Mouse (Mus musculus): ENCODE results near the gene Xpa. TPM values are rescaled to one million over a fixed set of nuclear protein-coding genes. Genes with fewer than 3 reads are reported as not detected.
A peak's percentile ranks its signal among the peaks of the same experiment; 100 is the strongest.

Xpa gene
- polyA plus RNA-seq, 1 experiment: 20.1 TPM

GRCm38 (mm10) chr4:46138287-46139222 is 57.6 kb downstream of the Xpa start, which contains the start of the genes Ncbp1 and Tstd2:
Gene Ncbp1, plus strand, starts transcription at chr4:46138613.
Gene Tstd2, minus strand, starts transcription at chr4:46138694.
- Histone ChIP-seq H3K4me1 (ENCODE audit: control insufficient read depth, insufficient read depth, low read length) (no peaks in the 10 kb centered on the region), H3K4me3 (ENCODE audit: low read depth, low read length) (peak within 1 kb of the TSS; percentile 99), H3K9ac (ENCODE audit: low read depth, poor library complexity, severe bottlenecking) (peak within 1 kb of the TSS; percentile 90), H3K27me3 (ENCODE audit: control insufficient read depth, insufficient read depth, low read length, poor library complexity, severe bottlenecking) (no peaks in the 10 kb centered on the region), H3K36me3 (ENCODE audit: control insufficient read depth, insufficient read depth, low read length, poor library complexity, severe bottlenecking) (peaks cover 12% of the 10 kb centered on the region), H3K27ac (ENCODE audit: insufficient read depth, low read length) (peak within 1 kb of the TSS; percentile 48; the same call in 1 of the 2 replicates), H3K9me3 (replicated peaks; ENCODE audit: control insufficient read depth, insufficient read depth, low read length, poor library complexity, severe bottlenecking) (no peaks in the 10 kb centered on the region)
- TF ChIP-seq POLR2A (IDR thresholded peaks at IDR 0.05; ENCODE audit: insufficient read depth, low read length) (peak; percentile 50), EP300 (IDR thresholded peaks at IDR 0.05; ENCODE audit: insufficient read depth, low read depth, low read length) (no peak)

DNA sequence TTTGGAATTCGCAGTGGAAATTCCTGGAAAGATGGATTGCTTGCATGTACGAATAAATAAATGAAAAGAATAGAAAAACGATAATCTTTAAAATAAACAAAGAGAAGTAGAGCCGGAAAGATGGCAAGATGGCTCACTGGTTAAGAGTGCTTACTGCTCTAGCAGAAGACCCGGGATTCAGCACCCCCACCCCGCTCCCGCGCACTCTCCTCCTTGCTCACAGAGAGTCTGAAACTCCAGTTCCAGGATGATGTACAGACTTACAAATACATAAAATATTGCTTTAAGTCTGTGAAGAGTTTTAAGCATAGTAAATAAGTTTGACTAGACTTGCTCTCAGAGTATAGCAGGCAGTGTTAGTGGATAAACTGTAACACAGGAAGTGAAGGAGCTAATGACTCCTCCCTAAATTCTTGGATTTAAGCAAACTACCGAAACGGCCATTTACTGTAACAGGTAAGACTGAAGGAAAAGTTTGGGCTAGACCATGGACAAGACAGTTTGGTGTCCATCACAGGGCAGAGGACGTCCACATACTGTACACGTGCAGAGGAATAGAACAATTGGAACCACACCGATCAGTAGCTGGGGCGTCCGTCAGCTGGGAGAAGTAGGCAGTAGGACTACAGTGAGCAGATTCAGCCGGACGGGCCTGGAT is 58.4 kb downstream of the Xpa start:
- peak overlapping the region; percentile 90 for H3K9ac ChIP-seq (ENCODE audit: low read depth, poor library complexity, severe bottlenecking)
- H3K36me3 ChIP-seq (ENCODE audit: control insufficient read depth, insufficient read depth, low read length, poor library complexity, severe bottlenecking): peaks cover 17% of the 10 kb centered on the region
- peak overlapping the region; percentile 48; the same call in 1 of the 2 replicates for H3K27ac ChIP-seq (ENCODE audit: insufficient read depth, low read length)
- no peaks in the 10 kb centered on the region for H3K27me3 ChIP-seq (ENCODE audit: control insufficient read depth, insufficient read depth, low read length, poor library complexity, severe bottlenecking)
- no peaks in the 10 kb centered on the region for H3K9me3 ChIP-seq (replicated peaks; ENCODE audit: control insufficient read depth, insufficient read depth, low read length, poor library complexity, severe bottlenecking)
- peak overlapping the region; percentile 85 for H3K4me3 ChIP-seq (ENCODE audit: low read depth, low read length)
- TF ChIP-seq EP300 (IDR thresholded peaks at IDR 0.05; ENCODE audit: insufficient read depth, low read depth, low read length): no peak
- no peak for TF ChIP-seq CTCF (IDR thresholded peaks at IDR 0.05; ENCODE audit: low read depth, low read length)
- TF ChIP-seq POLR2A (IDR thresholded peaks at IDR 0.05; ENCODE audit: insufficient read depth, low read length): no peak
- no peaks in the 10 kb centered on the region for H3K4me1 ChIP-seq (ENCODE audit: control insufficient read depth, insufficient read depth, low read length)

- Histone ChIP-seq H3K36me3 (ENCODE audit: control insufficient read depth, insufficient read depth, low read length, poor library complexity, severe bottlenecking) (peaks cover 33% of the 10 kb centered on the region), H3K27ac (ENCODE audit: insufficient read depth, low read length) (no peak overlapping the region), H3K9me3 (replicated peaks; ENCODE audit: control insufficient read depth, insufficient read depth, low read length, poor library complexity, severe bottlenecking) (no peaks in the 10 kb centered on the region), H3K4me1 (ENCODE audit: control insufficient read depth, insufficient read depth, low read length) (no peaks in the 10 kb centered on the region), H3K4me3 (ENCODE audit: low read depth, low read length) (no peak overlapping the region), H3K27me3 (ENCODE audit: control insufficient read depth, insufficient read depth, low read length, poor library complexity, severe bottlenecking) (no peaks in the 10 kb centered on the region), H3K9ac (ENCODE audit: low read depth, poor library complexity, severe bottlenecking) (no peak overlapping the region)
- TF ChIP-seq POLR2A (IDR thresholded peaks at IDR 0.05; ENCODE audit: insufficient read depth, low read length) (no peak), CTCF (IDR thresholded peaks at IDR 0.05; ENCODE audit: low read depth, low read length) (no peak), EP300 (IDR thresholded peaks at IDR 0.05; ENCODE audit: insufficient read depth, low read depth, low read length) (no peak)
Measured at GRCm38 (mm10) chr4:46131791-46132190, 64.3 kb downstream of the Xpa start.

DNA sequence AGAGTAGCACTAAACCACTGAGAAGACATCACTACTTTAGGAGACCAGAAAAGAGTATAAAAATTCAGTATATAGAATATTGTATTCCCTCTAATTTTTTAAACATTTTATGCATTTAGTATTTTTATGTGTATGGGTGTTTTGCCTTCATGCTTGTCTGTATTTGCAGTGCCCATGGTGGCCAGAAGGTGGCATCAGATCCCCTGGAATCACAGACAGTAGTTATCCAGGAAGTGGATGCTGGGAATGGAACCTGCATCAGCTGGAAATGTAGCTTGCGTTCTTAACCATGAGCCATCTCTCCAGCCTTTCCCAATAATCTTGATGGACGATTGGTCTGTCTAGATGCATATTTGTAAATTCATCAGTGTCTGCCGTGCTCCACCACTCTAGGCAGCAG is 65.9 kb downstream of the Xpa start:
- peaks cover 32% of the 10 kb centered on the region for H3K36me3 ChIP-seq (ENCODE audit: control insufficient read depth, insufficient read depth, low read length, poor library complexity, severe bottlenecking)
- no peak overlapping the region for H3K27ac ChIP-seq (ENCODE audit: insufficient read depth, low read length)
- H3K27me3 ChIP-seq (ENCODE audit: control insufficient read depth, insufficient read depth, low read length, poor library complexity, severe bottlenecking): no peaks in the 10 kb centered on the region
- no peak overlapping the region for H3K4me3 ChIP-seq (ENCODE audit: low read depth, low read length)
- no peak overlapping the region for H3K9ac ChIP-seq (ENCODE audit: low read depth, poor library complexity, severe bottlenecking)
- no peak for TF ChIP-seq POLR2A (IDR thresholded peaks at IDR 0.05; ENCODE audit: insufficient read depth, low read length)
- no peak for TF ChIP-seq EP300 (IDR thresholded peaks at IDR 0.05; ENCODE audit: insufficient read depth, low read depth, low read length)
- TF ChIP-seq CTCF (IDR thresholded peaks at IDR 0.05; ENCODE audit: low read depth, low read length): peak; percentile 51
- H3K4me1 ChIP-seq (ENCODE audit: control insufficient read depth, insufficient read depth, low read length): no peaks in the 10 kb centered on the region
- H3K9me3 ChIP-seq (replicated peaks; ENCODE audit: control insufficient read depth, insufficient read depth, low read length, poor library complexity, severe bottlenecking): no peaks in the 10 kb centered on the region

DNA sequence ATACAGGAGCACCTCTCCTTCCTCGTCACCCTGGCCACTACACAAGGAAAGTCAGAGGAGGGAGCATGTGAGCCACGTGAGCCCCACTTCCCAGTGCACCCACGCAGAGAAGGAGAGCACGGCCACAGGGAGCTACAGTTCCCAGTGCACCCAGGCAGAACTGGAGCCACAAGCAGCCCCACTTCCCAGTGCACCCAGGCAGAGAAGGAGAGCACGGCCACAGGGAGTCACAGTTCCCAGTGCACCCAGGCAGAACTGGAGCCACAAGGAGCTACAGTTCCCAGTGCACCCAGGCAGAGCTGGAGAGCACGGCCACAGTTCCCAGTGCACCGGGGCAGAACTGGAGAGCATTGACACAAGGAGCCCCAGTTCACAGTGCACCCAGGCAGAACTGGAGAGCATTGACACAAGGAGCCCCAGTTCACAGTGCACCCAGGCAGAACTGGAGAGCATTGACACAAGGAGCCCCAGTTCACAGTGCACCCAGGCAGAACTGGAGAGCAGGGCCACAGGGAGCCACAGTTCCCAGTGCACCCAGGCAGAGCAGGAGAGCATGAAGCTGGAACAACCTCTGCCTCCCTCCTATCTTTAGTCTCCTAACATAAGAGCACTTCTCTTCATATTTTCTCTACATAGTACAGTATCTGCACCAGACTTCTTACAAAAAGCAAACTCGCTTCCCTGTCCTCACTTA is 66.7 kb downstream of the Xpa start:
- no peaks in the 10 kb centered on the region for H3K9me3 ChIP-seq (replicated peaks; ENCODE audit: control insufficient read depth, insufficient read depth, low read length, poor library complexity, severe bottlenecking)
- no peaks in the 10 kb centered on the region for H3K27me3 ChIP-seq (ENCODE audit: control insufficient read depth, insufficient read depth, low read length, poor library complexity, severe bottlenecking)
- no peak overlapping the region for H3K27ac ChIP-seq (ENCODE audit: insufficient read depth, low read length)
- H3K9ac ChIP-seq (ENCODE audit: low read depth, poor library complexity, severe bottlenecking): no peak overlapping the region
- TF ChIP-seq EP300 (IDR thresholded peaks at IDR 0.05; ENCODE audit: insufficient read depth, low read depth, low read length) (no peak), CTCF (IDR thresholded peaks at IDR 0.05; ENCODE audit: low read depth, low read length) (no peak), POLR2A (IDR thresholded peaks at IDR 0.05; ENCODE audit: insufficient read depth, low read length) (no peak)
- peaks cover 30% of the 10 kb centered on the region for H3K36me3 ChIP-seq (ENCODE audit: control insufficient read depth, insufficient read depth, low read length, poor library complexity, severe bottlenecking)
- H3K4me1 ChIP-seq (ENCODE audit: control insufficient read depth, insufficient read depth, low read length): no peaks in the 10 kb centered on the region
- H3K4me3 ChIP-seq (ENCODE audit: low read depth, low read length): no peak overlapping the region
